Mouse (Mus musculus): ENCODE results near the gene Alad.

GRCm38 (mm10) chr4:62486162-62486696 is 33.5 kb downstream of the Alad start:
- TF ChIP-seq POLR2A (IDR thresholded peaks at IDR 0.05; ENCODE audit: low read depth, low read length) (no peak), CTCF (conservative IDR thresholded peaks at IDR 0.05; ENCODE audit: insufficient read depth, insufficient read length, low read depth, low read length) (no peak)
